Mouse (Mus musculus): ENCODE data around the gene Lmo4. TPM values are rescaled to one million over a fixed set of nuclear protein-coding genes. Genes with fewer than 3 reads are reported as not detected.

Gene Lmo4
- total and polyA plus RNA-seq, 2 experiments, result 4.4 to 17.3 TPM

DNA sequence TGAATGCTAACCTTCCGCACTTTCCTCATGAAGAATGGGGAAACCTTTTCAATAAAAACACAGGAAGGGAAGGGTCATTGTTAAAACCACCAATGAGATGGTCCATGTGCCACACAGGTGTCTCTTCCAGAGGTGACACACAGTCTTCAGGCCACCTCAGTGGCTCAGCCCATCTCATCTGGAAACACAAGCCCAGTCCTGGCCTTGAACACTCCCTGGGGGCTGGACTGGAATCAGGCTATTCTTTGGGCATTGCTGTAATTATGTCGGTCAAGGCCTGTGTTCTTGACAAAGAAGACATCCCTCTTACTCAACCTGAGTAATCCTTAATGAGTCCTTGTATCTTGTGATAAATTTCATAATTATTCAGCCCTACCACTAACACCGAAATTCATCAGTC, 36.1 kb upstream of the Lmo4 start:
- no peak for DNase-seq (ENCODE audit: extremely low read depth, low read depth, low spot score)
- 92% methylated on average over 3 of the region's 3 CpGs for WGBS
- Histone ChIP-seq H3K79me2 (ENCODE audit: control insufficient read depth, insufficient read depth, low read length) (no peaks in the 10 kb centered on the region), H3K4me3 (ENCODE audit: insufficient read depth, low read depth, low read length) (no peak overlapping the region), H3K4me1 (ENCODE audit: control insufficient read depth, insufficient read depth, low read length) (no peaks in the 10 kb centered on the region), H3K27me3 (ENCODE audit: control insufficient read depth, insufficient read depth, low read length) (no peaks in the 10 kb centered on the region), H3K27ac (replicated peaks; ENCODE audit: insufficient read depth, low read depth, low read length) (no peak overlapping the region), H3K9ac (ENCODE audit: low read depth, low read length) (no peak overlapping the region), H3K36me3 (ENCODE audit: control insufficient read depth, insufficient read depth, low read length) (no peaks in the 10 kb centered on the region)
- TF ChIP-seq CTCF (IDR thresholded peaks at IDR 0.05; ENCODE audit: low read depth, low read length) (no peak), POLR2A (IDR thresholded peaks at IDR 0.05; ENCODE audit: extremely low read depth, insufficient read depth, low read length) (no peak)

DNA sequence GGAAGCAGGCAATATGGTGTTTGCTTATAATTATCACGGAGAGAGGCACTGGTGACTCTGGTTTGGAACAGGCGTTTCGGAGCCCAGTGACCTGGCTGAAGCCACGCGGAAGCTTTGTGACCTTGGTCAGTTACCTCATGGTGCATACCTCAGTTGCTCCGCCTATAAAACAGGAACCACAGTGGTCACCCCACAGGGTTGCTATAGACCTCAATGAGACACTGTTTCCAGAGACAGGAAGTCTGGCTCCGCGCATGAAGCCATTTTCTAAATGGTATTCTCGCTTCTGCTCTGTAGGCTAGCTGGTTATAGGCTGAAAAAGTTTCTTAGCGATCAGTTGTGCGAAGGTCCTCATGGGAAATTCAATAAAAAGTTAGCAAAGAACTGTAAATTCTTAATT, 33.5 kb upstream of the Lmo4 start:
- no peaks in the 10 kb centered on the region for H3K27me3 ChIP-seq (ENCODE audit: control insufficient read depth, insufficient read depth, low read length)
- DNase-seq (ENCODE audit: extremely low read depth, low read depth, low spot score), result no peak
- H3K36me3 ChIP-seq (ENCODE audit: control insufficient read depth, insufficient read depth, low read length), result no peaks in the 10 kb centered on the region
- no peak for TF ChIP-seq POLR2A (IDR thresholded peaks at IDR 0.05; ENCODE audit: extremely low read depth, insufficient read depth, low read length)
- H3K27ac ChIP-seq (replicated peaks; ENCODE audit: insufficient read depth, low read depth, low read length), result no peak overlapping the region
- H3K4me3 ChIP-seq (ENCODE audit: insufficient read depth, low read depth, low read length), result no peak overlapping the region
- H3K79me2 ChIP-seq (ENCODE audit: control insufficient read depth, insufficient read depth, low read length), result no peaks in the 10 kb centered on the region
- no peak overlapping the region for H3K9ac ChIP-seq (ENCODE audit: low read depth, low read length)
- H3K4me1 ChIP-seq (ENCODE audit: control insufficient read depth, insufficient read depth, low read length), result no peaks in the 10 kb centered on the region
- WGBS, result 97% methylated on average over 11 of the region's 11 CpGs

DNA sequence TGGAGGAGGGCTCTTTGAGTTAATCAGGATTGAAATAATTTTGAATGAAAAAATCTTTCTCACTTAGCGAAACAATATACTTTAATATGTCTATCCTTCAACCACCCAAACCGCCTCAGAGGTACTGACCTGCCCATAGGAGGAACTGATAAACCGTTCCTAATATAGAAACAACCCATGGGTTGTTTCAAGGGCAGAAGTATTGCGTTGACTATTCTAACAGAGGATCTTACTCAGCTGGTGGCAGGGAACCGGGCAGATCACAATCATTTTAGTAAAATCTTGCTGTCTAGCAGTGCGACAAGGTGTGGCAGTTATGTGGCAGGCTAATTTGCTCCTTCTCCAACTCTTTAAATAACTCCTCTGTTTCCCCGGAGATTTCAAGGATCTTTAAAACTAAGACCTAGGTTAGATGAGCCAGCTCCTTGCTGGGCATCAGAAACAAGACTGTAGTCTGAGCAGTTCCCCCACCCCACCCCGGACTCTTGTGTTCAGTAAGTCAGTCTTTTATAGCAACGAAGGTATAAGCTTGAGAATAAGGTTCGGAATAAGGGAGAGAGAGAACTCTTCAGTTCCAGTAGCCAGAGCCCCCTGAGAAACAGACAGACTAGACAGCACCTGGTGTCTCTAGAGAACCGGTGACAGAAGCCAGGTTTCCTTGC, 27.5 kb upstream of the Lmo4 start:
- H3K4me3 ChIP-seq (ENCODE audit: insufficient read depth, low read depth, low read length), result no peak overlapping the region
- no peak overlapping the region for H3K27ac ChIP-seq (replicated peaks; ENCODE audit: insufficient read depth, low read depth, low read length)
- no peaks in the 10 kb centered on the region for H3K4me1 ChIP-seq (ENCODE audit: control insufficient read depth, insufficient read depth, low read length)
- no peak overlapping the region for H3K9ac ChIP-seq (ENCODE audit: low read depth, low read length)
- no peaks in the 10 kb centered on the region for H3K27me3 ChIP-seq (ENCODE audit: control insufficient read depth, insufficient read depth, low read length)
- DNase-seq (ENCODE audit: extremely low read depth, low read depth, low spot score), result no peak
- 80% methylated on average over 11 of the region's 11 CpGs for WGBS
- no peaks in the 10 kb centered on the region; the same call in 1 of the 2 replicates for H3K79me2 ChIP-seq (ENCODE audit: control insufficient read depth, insufficient read depth, low read length)
- TF ChIP-seq POLR2A (IDR thresholded peaks at IDR 0.05; ENCODE audit: extremely low read depth, insufficient read depth, low read length) (no peak), CTCF (IDR thresholded peaks at IDR 0.05; ENCODE audit: low read depth, low read length) (no peak)
- H3K36me3 ChIP-seq (ENCODE audit: control insufficient read depth, insufficient read depth, low read length), result no peaks in the 10 kb centered on the region

DNA sequence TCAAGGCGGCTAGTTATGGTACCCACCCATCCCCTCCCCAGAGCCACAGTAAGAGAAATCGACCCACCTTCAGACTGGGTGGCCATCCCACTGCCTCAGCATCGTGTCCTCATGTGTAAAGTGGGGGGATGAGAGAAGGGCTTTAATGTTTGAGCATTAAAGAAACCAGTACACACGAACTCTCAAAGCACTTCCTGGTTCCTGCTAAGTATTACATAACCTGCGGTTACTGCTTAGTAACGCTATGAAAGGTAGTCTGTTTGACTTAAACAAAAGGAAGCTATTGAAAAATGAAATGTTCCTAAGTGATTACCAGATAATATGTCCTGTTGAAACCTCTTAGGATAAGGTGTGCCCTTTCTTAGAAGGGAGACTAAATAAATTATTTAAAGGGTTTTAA, 26.9 kb upstream of the Lmo4 start:
- Histone ChIP-seq H3K27ac (replicated peaks; ENCODE audit: insufficient read depth, low read depth, low read length) (no peak overlapping the region), H3K36me3 (ENCODE audit: control insufficient read depth, insufficient read depth, low read length) (no peaks in the 10 kb centered on the region), H3K9ac (ENCODE audit: low read depth, low read length) (no peak overlapping the region), H3K79me2 (ENCODE audit: control insufficient read depth, insufficient read depth, low read length) (no peaks in the 10 kb centered on the region; the same call in 1 of the 2 replicates), H3K27me3 (ENCODE audit: control insufficient read depth, insufficient read depth, low read length) (no peaks in the 10 kb centered on the region), H3K4me3 (ENCODE audit: insufficient read depth, low read depth, low read length) (no peak overlapping the region), H3K4me1 (ENCODE audit: control insufficient read depth, insufficient read depth, low read length) (no peaks in the 10 kb centered on the region)
- TF ChIP-seq POLR2A (IDR thresholded peaks at IDR 0.05; ENCODE audit: extremely low read depth, insufficient read depth, low read length) (no peak), CTCF (IDR thresholded peaks at IDR 0.05; ENCODE audit: low read depth, low read length) (no peak)
- WGBS, result 67% methylated on average over 6 of the region's 6 CpGs
- DNase-seq (ENCODE audit: extremely low read depth, low read depth, low spot score), result no peak

DNA sequence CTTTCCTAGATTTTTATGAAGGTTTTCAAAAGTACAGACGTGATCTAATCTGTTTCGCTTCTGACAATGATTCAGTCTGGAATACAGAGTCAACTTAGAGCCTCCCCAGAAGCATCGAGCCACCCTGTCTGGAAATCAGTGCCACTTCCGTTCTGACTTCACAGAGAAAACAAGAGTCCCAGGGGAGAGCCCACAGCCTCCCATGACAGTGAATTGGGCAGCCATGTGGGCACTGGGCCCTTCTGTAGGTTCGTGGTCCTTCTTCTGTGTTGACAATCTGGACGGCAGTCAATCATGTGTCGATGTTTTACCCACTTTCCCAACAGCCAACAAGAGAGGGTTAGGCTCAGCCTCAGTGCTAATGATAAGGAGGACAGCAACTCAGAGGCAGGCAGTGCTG, 26.4 kb upstream of the Lmo4 start:
- no peaks in the 10 kb centered on the region for H3K4me1 ChIP-seq (ENCODE audit: control insufficient read depth, insufficient read depth, low read length)
- H3K27me3 ChIP-seq (ENCODE audit: control insufficient read depth, insufficient read depth, low read length), result no peaks in the 10 kb centered on the region
- WGBS, result 71% methylated on average over 7 of the region's 7 CpGs
- no peak overlapping the region for H3K4me3 ChIP-seq (ENCODE audit: insufficient read depth, low read depth, low read length)
- TF ChIP-seq CTCF (IDR thresholded peaks at IDR 0.05; ENCODE audit: low read depth, low read length) (no peak), POLR2A (IDR thresholded peaks at IDR 0.05; ENCODE audit: extremely low read depth, insufficient read depth, low read length) (no peak)
- H3K79me2 ChIP-seq (ENCODE audit: control insufficient read depth, insufficient read depth, low read length), result no peaks in the 10 kb centered on the region; the same call in 1 of the 2 replicates
- no peaks in the 10 kb centered on the region for H3K36me3 ChIP-seq (ENCODE audit: control insufficient read depth, insufficient read depth, low read length)
- no peak for DNase-seq (ENCODE audit: extremely low read depth, low read depth, low spot score)
- H3K27ac ChIP-seq (replicated peaks; ENCODE audit: insufficient read depth, low read depth, low read length), result no peak overlapping the region
- no peak overlapping the region for H3K9ac ChIP-seq (ENCODE audit: low read depth, low read length)

DNA sequence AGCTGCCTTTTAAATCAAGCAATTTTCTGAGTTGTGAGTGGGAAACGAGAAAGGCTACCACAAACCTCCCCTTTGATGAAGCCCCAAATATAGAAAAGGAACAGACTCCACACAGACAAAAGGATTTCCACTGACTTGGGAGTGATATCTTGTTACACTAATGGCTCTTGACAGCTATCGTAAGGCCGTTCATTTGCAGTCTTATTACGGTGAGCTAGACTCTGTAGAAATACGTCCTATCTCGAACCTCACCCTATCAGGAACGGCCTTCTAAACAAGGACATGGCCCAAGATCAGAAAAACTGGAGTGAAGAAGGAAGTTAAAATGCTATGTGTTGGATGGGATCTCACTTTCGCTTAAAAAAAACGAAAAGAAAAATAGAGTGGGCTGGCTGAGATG, 25.0 kb upstream of the Lmo4 start:
- 88% methylated on average over 9 of the region's 9 CpGs for WGBS
- Histone ChIP-seq H3K4me1 (ENCODE audit: control insufficient read depth, insufficient read depth, low read length) (no peaks in the 10 kb centered on the region), H3K27ac (replicated peaks; ENCODE audit: insufficient read depth, low read depth, low read length) (no peak overlapping the region), H3K9ac (ENCODE audit: low read depth, low read length) (no peak overlapping the region), H3K79me2 (ENCODE audit: control insufficient read depth, insufficient read depth, low read length) (no peaks in the 10 kb centered on the region; the same call in 1 of the 2 replicates), H3K36me3 (ENCODE audit: control insufficient read depth, insufficient read depth, low read length) (no peaks in the 10 kb centered on the region), H3K4me3 (ENCODE audit: insufficient read depth, low read depth, low read length) (no peak overlapping the region), H3K27me3 (ENCODE audit: control insufficient read depth, insufficient read depth, low read length) (no peaks in the 10 kb centered on the region)
- DNase-seq (ENCODE audit: extremely low read depth, low read depth, low spot score), result no peak
- TF ChIP-seq CTCF (IDR thresholded peaks at IDR 0.05; ENCODE audit: low read depth, low read length), result no peak
- TF ChIP-seq POLR2A (IDR thresholded peaks at IDR 0.05; ENCODE audit: extremely low read depth, insufficient read depth, low read length), result no peak
